Mouse (Mus musculus): Measurements from ENCODE around the gene Sf3b4. TPM values are rescaled to one million over a fixed set of nuclear protein-coding genes. Genes with fewer than 3 reads are reported as not detected.

The Sf3b4 gene
- 276 and 284 TPM in 2 replicates for polyA plus RNA-seq (2016; fragmentation: Nextera tagmentation; extraction: Ambion mirVana)

GRCm38 (mm10) chr3:96172197-96173178 is at the start of gene Sf3b4:
TSS of gene Sf3b4 (plus strand) at chr3:96172332.
- peaks cover 60% of the 10 kb centered on the region for H3K36me3 ChIP-seq (replicated peaks)
- H3K4me1 ChIP-seq = peaks cover 46% of the 10 kb centered on the region
- WGBS = under 1% methylated on average over 58 of the region's 58 CpGs
- no peaks in the 10 kb centered on the region for H3K9me3 ChIP-seq
- DNase-seq (ENCODE audit: extremely low spot score, low spot score) = peak; percentile 96
- H3K4me3 ChIP-seq = peak within 1 kb of the TSS; percentile 82
- H3K27me3 ChIP-seq (ENCODE audit: poor library complexity, severe bottlenecking) = no peaks in the 10 kb centered on the region
- peak within 1 kb of the TSS; percentile 95 for H3K27ac ChIP-seq

GRCm38 (mm10) chr3:96124235-96124634 is 47.9 kb upstream of the Sf3b4 start:
- WGBS = 90% methylated on average over 5 of the region's 5 CpGs
- H3K9me3 ChIP-seq = no peaks in the 10 kb centered on the region
- no peaks in the 10 kb centered on the region for H3K4me1 ChIP-seq

GRCm38 (mm10) chr3:96128128-96128527 is 44.0 kb upstream of the Sf3b4 start:
- H3K4me3 ChIP-seq = no peak overlapping the region

More at GRCm38 (mm10) chr3:96124235-96124634, 47.9 kb upstream of the Sf3b4 start:
- Histone ChIP-seq H3K27me3 (ENCODE audit: poor library complexity, severe bottlenecking) (no peaks in the 10 kb centered on the region), H3K36me3 (replicated peaks) (no peaks in the 10 kb centered on the region), H3K4me3 (no peak overlapping the region), H3K27ac (no peak overlapping the region)
- no peak for DNase-seq (ENCODE audit: extremely low spot score, low spot score)

GRCm38 (mm10) chr3:96132478-96132877 is 39.7 kb upstream of the Sf3b4 start:
- 87% methylated on average over 3 of the region's 3 CpGs for WGBS
- peaks cover 13% of the 10 kb centered on the region for H3K4me1 ChIP-seq
- H3K27me3 ChIP-seq (ENCODE audit: poor library complexity, severe bottlenecking) = no peaks in the 10 kb centered on the region
- H3K4me3 ChIP-seq = no peak overlapping the region
- H3K27ac ChIP-seq = no peak overlapping the region
- no peak for DNase-seq (ENCODE audit: extremely low spot score, low spot score)
- H3K36me3 ChIP-seq (replicated peaks) = peaks cover 11% of the 10 kb centered on the region
- H3K9me3 ChIP-seq = no peaks in the 10 kb centered on the region

More at GRCm38 (mm10) chr3:96128128-96128527, 44.0 kb upstream of the Sf3b4 start:
- H3K9me3 ChIP-seq = no peaks in the 10 kb centered on the region
- no peak overlapping the region for H3K27ac ChIP-seq
- 0 out of 2 replicates have a peak, but pooled peaks cover 2% of the 10 kb centered on the region for H3K36me3 ChIP-seq (replicated peaks)
- DNase-seq (ENCODE audit: extremely low spot score, low spot score) = no peak
- H3K4me1 ChIP-seq = no peaks in the 10 kb centered on the region; the same call in 1 of the 2 replicates
- H3K27me3 ChIP-seq (ENCODE audit: poor library complexity, severe bottlenecking) = no peaks in the 10 kb centered on the region

- peaks cover 13% of the 10 kb centered on the region for H3K4me1 ChIP-seq
- H3K27ac ChIP-seq = no peak overlapping the region
- no peak overlapping the region for H3K4me3 ChIP-seq
- 75% methylated on average over 11 of the region's 11 CpGs for WGBS
- no peak for DNase-seq (ENCODE audit: extremely low spot score, low spot score)
- no peaks in the 10 kb centered on the region for H3K27me3 ChIP-seq (ENCODE audit: poor library complexity, severe bottlenecking)
- peaks cover 18% of the 10 kb centered on the region for H3K36me3 ChIP-seq (replicated peaks)
- no peaks in the 10 kb centered on the region for H3K9me3 ChIP-seq
Observed at GRCm38 (mm10) chr3:96133327-96133905, 38.7 kb upstream of the Sf3b4 start.

GRCm38 (mm10) chr3:96135011-96135410 is 37.1 kb upstream of the Sf3b4 start:
- WGBS = 90% methylated on average over 3 of the region's 3 CpGs

GRCm38 (mm10) chr3:96147950-96148349 is 24.2 kb upstream of the Sf3b4 start:
- no peaks in the 10 kb centered on the region for H3K9me3 ChIP-seq
- WGBS = 27% methylated on average over 5 of the region's 5 CpGs
- no peak overlapping the region for H3K4me3 ChIP-seq
- no peak for DNase-seq (ENCODE audit: extremely low spot score, low spot score)
- H3K36me3 ChIP-seq (replicated peaks) = peaks cover 62% of the 10 kb centered on the region
- no peaks in the 10 kb centered on the region for H3K27me3 ChIP-seq (ENCODE audit: poor library complexity, severe bottlenecking)
- no peak overlapping the region for H3K27ac ChIP-seq
- H3K4me1 ChIP-seq = no peaks in the 10 kb centered on the region

More at GRCm38 (mm10) chr3:96135011-96135410, 37.1 kb upstream of the Sf3b4 start:
- no peaks in the 10 kb centered on the region for H3K9me3 ChIP-seq
- DNase-seq (ENCODE audit: extremely low spot score, low spot score) = no peak
- no peak overlapping the region for H3K4me3 ChIP-seq
- H3K4me1 ChIP-seq = peaks cover 13% of the 10 kb centered on the region
- H3K36me3 ChIP-seq (replicated peaks) = peaks cover 23% of the 10 kb centered on the region
- no peak overlapping the region for H3K27ac ChIP-seq
- no peaks in the 10 kb centered on the region for H3K27me3 ChIP-seq (ENCODE audit: poor library complexity, severe bottlenecking)

GRCm38 (mm10) chr3:96151836-96152235 is 20.3 kb upstream of the Sf3b4 start:
- peaks cover 68% of the 10 kb centered on the region for H3K36me3 ChIP-seq (replicated peaks)
- no peak overlapping the region for H3K27ac ChIP-seq
- H3K4me3 ChIP-seq = no peak overlapping the region
- no peaks in the 10 kb centered on the region for H3K4me1 ChIP-seq
- no peaks in the 10 kb centered on the region for H3K27me3 ChIP-seq (ENCODE audit: poor library complexity, severe bottlenecking)
- no peaks in the 10 kb centered on the region for H3K9me3 ChIP-seq
- WGBS = 89% methylated on average over 7 of the region's 7 CpGs
- DNase-seq (ENCODE audit: extremely low spot score, low spot score) = no peak

- Histone ChIP-seq H3K9me3 (no peaks in the 10 kb centered on the region), H3K36me3 (replicated peaks) (peaks cover 65% of the 10 kb centered on the region), H3K4me1 (no peaks in the 10 kb centered on the region), H3K4me3 (no peak overlapping the region), H3K27ac (no peak overlapping the region), H3K27me3 (ENCODE audit: poor library complexity, severe bottlenecking) (no peaks in the 10 kb centered on the region)
- WGBS = 92% methylated on average over 5 of the region's 5 CpGs
- no peak for DNase-seq (ENCODE audit: extremely low spot score, low spot score)
Observed at GRCm38 (mm10) chr3:96152611-96153010, 19.5 kb upstream of the Sf3b4 start.

- H3K36me3 ChIP-seq (replicated peaks) = peaks cover 57% of the 10 kb centered on the region
- peaks cover 7% of the 10 kb centered on the region for H3K4me1 ChIP-seq
- H3K4me3 ChIP-seq = no peak overlapping the region
- 90% methylated on average over 8 of the region's 8 CpGs for WGBS
- no peak for DNase-seq (ENCODE audit: extremely low spot score, low spot score)
- no peaks in the 10 kb centered on the region for H3K9me3 ChIP-seq
- H3K27ac ChIP-seq = no peak overlapping the region
- H3K27me3 ChIP-seq (ENCODE audit: poor library complexity, severe bottlenecking) = no peaks in the 10 kb centered on the region
Observed at GRCm38 (mm10) chr3:96155501-96155900, 16.6 kb upstream of the Sf3b4 start.

- Histone ChIP-seq H3K4me1 (peaks cover 28% of the 10 kb centered on the region), H3K27ac (no peak overlapping the region), H3K27me3 (ENCODE audit: poor library complexity, severe bottlenecking) (peaks cover 20% of the 10 kb centered on the region; the same call in 1 of the 2 replicates), H3K36me3 (replicated peaks) (peaks cover 14% of the 10 kb centered on the region), H3K4me3 (no peak overlapping the region), H3K9me3 (no peaks in the 10 kb centered on the region)
- WGBS = 87% methylated on average over 4 of the region's 4 CpGs
- no peak for DNase-seq (ENCODE audit: extremely low spot score, low spot score)
Observed at GRCm38 (mm10) chr3:96159820-96160219, 12.3 kb upstream of the Sf3b4 start.

GRCm38 (mm10) chr3:96160222-96160802 is 11.8 kb upstream of the Sf3b4 start:
- H3K4me1 ChIP-seq = peaks cover 28% of the 10 kb centered on the region
- DNase-seq (ENCODE audit: extremely low spot score, low spot score) = no peak
- peak overlapping the region; percentile 55 for H3K4me3 ChIP-seq
- H3K27ac ChIP-seq = peak overlapping the region; percentile 80
- peaks cover 20% of the 10 kb centered on the region; the same call in 1 of the 2 replicates for H3K27me3 ChIP-seq (ENCODE audit: poor library complexity, severe bottlenecking)
- no peaks in the 10 kb centered on the region for H3K9me3 ChIP-seq
- WGBS = 59% methylated on average over 4 of the region's 4 CpGs
- H3K36me3 ChIP-seq (replicated peaks) = peaks cover 9% of the 10 kb centered on the region

Data from forebrain, embryonic 10.5 days (tissue).